Mouse (Mus musculus) adrenal gland, postnatal 25 days (tissue): ENCODE measurements around the gene Myadm. TPM values are rescaled to one million over a fixed set of nuclear protein-coding genes. Genes with fewer than 3 reads are reported as not detected.

ENCODE experiments used
- DNase-seq: peaks from one replicate; pipeline ENCODE4 v3.0.0; 2021; ENCODE audit warnings: mixed read lengths
- total RNA-seq: library from RNA; stranded (reverse); gene quantifications from 2 replicates; pipeline ENCODE4 v1.2.3, GENCODE M21; 2021

Myadm gene
- total RNA-seq, 1 experiment from 2014 or later: 71.5 TPM

GRCm38 (mm10) chr7:3317704-3318103 is 28.8 kb downstream of the Myadm start:
- no peak for DNase-seq

GRCm38 (mm10) chr7:3320856-3321255 is 32.0 kb downstream of the Myadm start:
- no peak for DNase-seq

GRCm38 (mm10) chr7:3323826-3324225 is 34.9 kb downstream of the Myadm start:
- DNase-seq: no peak

GRCm38 (mm10) chr7:3327961-3328360 is 39.1 kb downstream of the Myadm start:
- DNase-seq: no peak

GRCm38 (mm10) chr7:3329776-3330546 is 41.1 kb downstream of the Myadm start:
- peak; percentile 81 for DNase-seq

- DNase-seq: no peak
Observed at GRCm38 (mm10) chr7:3331171-3331570, 42.3 kb downstream of the Myadm start.

GRCm38 (mm10) chr7:3331581-3332223 is 42.8 kb downstream of the Myadm start:
- peak; percentile 56 for DNase-seq

GRCm38 (mm10) chr7:3332224-3332615 is 43.3 kb downstream of the Myadm start:
- DNase-seq: no peak

GRCm38 (mm10) chr7:3332619-3333521 is 44.0 kb downstream of the Myadm start, which contains the start of gene Cacng7:
Cacng7 (plus strand) TSS chr7:3332955.
- peak; percentile 40 for DNase-seq

GRCm38 (mm10) chr7:3333542-3333941 is 44.7 kb downstream of the Myadm start:
- no peak for DNase-seq

GRCm38 (mm10) chr7:3336412-3336811 is 47.5 kb downstream of the Myadm start:
- DNase-seq: no peak

GRCm38 (mm10) chr7:3338286-3338935 is 49.5 kb downstream of the Myadm start:
- no peak for DNase-seq

GRCm38 (mm10) chr7:3339010-3339409 is 50.1 kb downstream of the Myadm start:
- no peak for DNase-seq

GRCm38 (mm10) chr7:3343861-3344260 is 55.0 kb downstream of the Myadm start:
- no peak for DNase-seq

GRCm38 (mm10) chr7:3345301-3345700 is 56.4 kb downstream of the Myadm start:
- DNase-seq: no peak

- no peak for DNase-seq
Observed at GRCm38 (mm10) chr7:3347366-3348287, 58.7 kb downstream of the Myadm start.

GRCm38 (mm10) chr7:3348326-3348725 is 59.4 kb downstream of the Myadm start:
- no peak for DNase-seq

- no peak for DNase-seq
Observed at GRCm38 (mm10) chr7:3349775-3350174, 60.9 kb downstream of the Myadm start.
